Mouse (Mus musculus): ENCODE results near the gene Cnih3. TPM values are rescaled to one million over a fixed set of nuclear protein-coding genes. Genes with fewer than 3 reads are reported as not detected.

Gene Cnih3
- total and polyA plus RNA-seq, 2 experiments from 2014 or later = 22.5 to 35.7 TPM

DNA sequence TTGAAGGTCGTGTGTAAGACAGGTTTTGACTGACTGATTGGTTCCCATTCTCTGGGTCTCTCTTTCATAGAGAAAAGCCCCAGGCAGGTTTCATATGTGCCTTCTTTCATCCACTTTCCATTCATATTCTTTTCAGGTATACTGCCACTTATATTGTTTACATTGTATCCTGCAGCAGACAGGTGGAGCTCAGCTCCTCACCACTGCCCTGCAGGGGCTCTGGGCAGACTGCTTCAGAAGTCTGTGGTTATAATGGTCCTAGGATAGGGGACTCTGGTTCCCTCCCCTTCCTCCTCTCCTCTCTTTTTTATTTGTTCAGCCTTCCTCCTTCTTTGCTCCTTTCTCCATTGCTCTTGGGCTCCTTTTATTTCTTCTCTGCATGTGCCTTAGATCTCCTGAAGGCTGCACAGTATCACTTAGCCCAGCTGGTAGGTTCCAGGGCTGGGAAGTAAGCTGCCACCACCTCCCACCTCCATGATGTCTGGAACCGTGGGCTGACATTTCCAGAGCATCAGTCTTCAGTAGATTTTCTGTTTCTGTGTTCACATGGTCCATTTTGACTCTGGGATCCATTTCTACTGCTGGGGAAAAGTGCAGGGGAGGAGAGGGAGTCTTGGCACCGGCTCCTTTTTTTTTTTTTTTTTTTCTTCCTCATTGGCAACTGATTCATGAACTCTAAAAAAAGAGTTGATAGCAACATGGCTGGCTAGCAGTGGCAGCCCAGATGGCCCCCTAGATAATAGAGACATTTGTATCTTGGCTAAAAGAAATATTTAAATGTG is 16.6 kb downstream of the Cnih3 start:
- H3K4me1 ChIP-seq (ENCODE audit: insufficient read depth, low read length) = peaks cover 4% of the 10 kb centered on the region; the same call in 1 of the 2 replicates
- no peak for TF ChIP-seq CTCF (IDR thresholded peaks at IDR 0.05)
- no peaks in the 10 kb centered on the region for H3K36me3 ChIP-seq (ENCODE audit: insufficient read depth, low read length)
- ATAC-seq (ENCODE audit: low FRiP score) = no peak
- H3K27ac ChIP-seq (ENCODE audit: low read depth, low read length) = no peak overlapping the region
- no peak overlapping the region for H3K9ac ChIP-seq (replicated peaks; ENCODE audit: low read length, poor library complexity, severe bottlenecking)
- H3K4me2 ChIP-seq (ENCODE audit: low read depth, low read length, poor library complexity, severe bottlenecking) = no peak overlapping the region
- no peaks in the 10 kb centered on the region for H3K27me3 ChIP-seq (ENCODE audit: insufficient read depth, low read length)
- H3K9me3 ChIP-seq (ENCODE audit: low read length) = no peaks in the 10 kb centered on the region
- no peak overlapping the region for H3K4me3 ChIP-seq (ENCODE audit: low read depth, low read length)
- no peak for DNase-seq (ENCODE audit: low spot score)
- WGBS = 40% methylated on average over 3 of the region's 3 CpGs

DNA sequence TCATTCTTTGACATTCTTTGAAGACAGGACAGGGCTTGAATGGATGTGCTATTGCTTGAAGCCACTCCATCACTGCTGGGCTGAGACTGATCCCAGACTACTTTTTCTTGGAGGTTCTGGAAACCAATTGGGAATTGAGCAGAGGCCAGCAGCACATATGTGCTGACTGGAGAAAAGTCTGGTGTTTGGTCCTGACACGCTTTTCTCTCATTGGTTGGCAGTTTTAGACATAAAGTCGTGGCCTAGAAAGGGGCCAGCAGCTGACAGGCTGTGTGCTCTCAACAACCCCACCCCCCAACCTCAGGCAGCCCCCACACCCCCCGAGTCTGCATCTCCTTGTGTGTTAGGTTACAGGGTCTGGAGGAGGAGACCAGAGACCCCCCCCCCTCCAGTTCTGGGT is 17.9 kb downstream of the Cnih3 start:
- 69% methylated on average over 3 of the region's 3 CpGs for WGBS
- Histone ChIP-seq H3K27ac (ENCODE audit: low read depth, low read length) (no peak overlapping the region), H3K4me1 (ENCODE audit: insufficient read depth, low read length) (peaks cover 4% of the 10 kb centered on the region; the same call in 1 of the 2 replicates), H3K27me3 (ENCODE audit: insufficient read depth, low read length) (no peaks in the 10 kb centered on the region), H3K36me3 (ENCODE audit: insufficient read depth, low read length) (no peaks in the 10 kb centered on the region), H3K4me2 (ENCODE audit: low read depth, low read length, poor library complexity, severe bottlenecking) (no peak overlapping the region), H3K4me3 (ENCODE audit: low read depth, low read length) (no peak overlapping the region), H3K9me3 (ENCODE audit: low read length) (no peaks in the 10 kb centered on the region), H3K9ac (replicated peaks; ENCODE audit: low read length, poor library complexity, severe bottlenecking) (no peak overlapping the region)
- ATAC-seq (ENCODE audit: low FRiP score) (no peak), DNase-seq (ENCODE audit: low spot score) (no peak)
- TF ChIP-seq CTCF (IDR thresholded peaks at IDR 0.05) = no peak

DNA sequence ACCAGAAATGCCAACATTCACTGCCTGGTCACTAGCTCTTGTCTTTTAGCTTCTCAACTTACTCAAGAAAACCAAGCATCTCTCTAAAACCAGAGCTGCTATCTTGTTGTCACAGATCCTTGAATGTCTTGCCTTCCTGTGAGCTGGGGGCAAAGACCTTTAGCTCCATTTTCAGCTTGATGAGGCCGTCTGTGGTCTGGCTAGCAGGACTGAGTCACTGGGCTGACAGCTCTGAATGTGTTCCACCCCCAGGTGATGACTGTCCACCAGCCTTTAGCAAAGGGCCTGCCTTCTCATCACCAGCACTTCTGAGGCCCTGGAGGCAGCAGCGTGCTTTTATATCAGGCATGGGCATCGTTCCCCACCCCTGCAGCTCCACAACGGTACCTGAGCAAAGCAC is 18.8 kb downstream of the Cnih3 start:
- no peak overlapping the region for H3K4me3 ChIP-seq (ENCODE audit: low read depth, low read length)
- ATAC-seq (ENCODE audit: low FRiP score) (no peak), DNase-seq (ENCODE audit: low spot score) (no peak)
- no peaks in the 10 kb centered on the region for H3K36me3 ChIP-seq (ENCODE audit: insufficient read depth, low read length)
- WGBS = 82% methylated on average over 4 of the region's 4 CpGs
- no peak overlapping the region for H3K4me2 ChIP-seq (ENCODE audit: low read depth, low read length, poor library complexity, severe bottlenecking)
- H3K27ac ChIP-seq (ENCODE audit: low read depth, low read length) = no peak overlapping the region
- H3K27me3 ChIP-seq (ENCODE audit: insufficient read depth, low read length) = no peaks in the 10 kb centered on the region
- H3K4me1 ChIP-seq (ENCODE audit: insufficient read depth, low read length) = peaks cover 4% of the 10 kb centered on the region; the same call in 1 of the 2 replicates
- H3K9ac ChIP-seq (replicated peaks; ENCODE audit: low read length, poor library complexity, severe bottlenecking) = no peak overlapping the region
- no peak for TF ChIP-seq CTCF (IDR thresholded peaks at IDR 0.05)
- no peaks in the 10 kb centered on the region for H3K9me3 ChIP-seq (ENCODE audit: low read length)

DNA sequence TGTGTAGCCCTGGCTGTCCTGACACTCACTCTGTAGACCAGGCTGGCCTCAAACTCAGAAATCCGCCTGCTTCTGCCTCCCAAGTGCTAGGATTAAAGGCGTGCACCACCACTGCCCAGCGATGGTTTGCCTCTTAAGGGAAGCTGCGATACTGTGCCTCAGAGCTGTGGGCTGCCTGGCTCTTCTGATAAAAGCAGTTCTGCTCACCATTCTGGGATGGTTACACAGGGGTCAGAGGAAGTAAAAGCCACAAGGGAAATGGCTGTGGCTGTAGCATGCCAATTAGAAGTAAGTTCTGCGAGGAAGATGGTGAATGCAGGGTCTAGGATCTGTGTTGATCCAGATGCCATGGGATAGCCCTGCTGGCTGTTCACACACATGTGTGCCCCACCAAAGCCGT is 19.9 kb downstream of the Cnih3 start:
- H3K9me3 ChIP-seq (ENCODE audit: low read length) = no peaks in the 10 kb centered on the region
- H3K4me2 ChIP-seq (ENCODE audit: low read depth, low read length, poor library complexity, severe bottlenecking) = no peak overlapping the region
- no peak overlapping the region for H3K27ac ChIP-seq (ENCODE audit: low read depth, low read length)
- ATAC-seq (ENCODE audit: low FRiP score) = no peak
- WGBS = 78% methylated on average over 6 of the region's 6 CpGs
- H3K4me3 ChIP-seq (ENCODE audit: low read depth, low read length) = no peak overlapping the region
- peaks cover 4% of the 10 kb centered on the region; the same call in 1 of the 2 replicates for H3K4me1 ChIP-seq (ENCODE audit: insufficient read depth, low read length)
- DNase-seq (ENCODE audit: low spot score) = no peak
- H3K27me3 ChIP-seq (ENCODE audit: insufficient read depth, low read length) = no peaks in the 10 kb centered on the region
- H3K9ac ChIP-seq (replicated peaks; ENCODE audit: low read length, poor library complexity, severe bottlenecking) = no peak overlapping the region
- TF ChIP-seq CTCF (IDR thresholded peaks at IDR 0.05) = no peak
- no peaks in the 10 kb centered on the region for H3K36me3 ChIP-seq (ENCODE audit: insufficient read depth, low read length)

DNA sequence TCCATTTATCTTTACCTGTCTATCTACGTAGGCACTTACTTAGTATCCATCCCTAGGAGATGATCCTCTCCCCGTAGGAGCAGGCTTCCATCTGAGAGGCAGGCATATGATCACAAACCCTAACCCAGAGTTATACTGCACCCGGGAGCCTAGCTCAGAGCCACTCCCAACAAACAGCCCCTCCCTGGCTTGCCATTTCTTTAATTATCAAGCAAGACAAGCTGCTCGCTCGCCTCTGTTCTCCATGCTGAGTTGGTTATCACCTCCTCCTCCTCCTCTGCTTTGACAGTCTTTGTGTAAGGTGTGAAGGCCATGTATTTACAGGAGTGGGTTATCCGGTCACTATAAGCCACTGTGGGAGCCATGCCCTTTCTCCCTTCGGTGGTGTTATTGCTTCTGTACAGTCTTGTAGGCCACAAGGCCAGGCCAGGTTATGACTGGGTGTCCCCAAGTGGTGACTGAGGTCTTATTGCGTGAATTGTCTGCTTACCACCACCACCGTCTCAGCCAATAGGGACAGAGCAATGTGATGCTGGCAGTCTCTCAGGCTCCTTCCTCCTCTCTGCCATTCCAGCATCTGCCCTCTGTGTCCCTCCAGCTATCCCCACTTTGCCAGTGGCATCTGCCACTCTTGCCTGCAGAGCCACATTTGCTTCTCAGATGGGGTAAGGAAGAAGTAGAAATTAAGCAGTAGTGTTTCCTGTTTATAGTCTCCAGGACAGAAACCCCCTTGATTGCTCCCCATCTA is 22.4 kb downstream of the Cnih3 start:
- no peak overlapping the region for H3K4me2 ChIP-seq (ENCODE audit: low read depth, low read length, poor library complexity, severe bottlenecking)
- 90% methylated on average over 9 of the region's 9 CpGs for WGBS
- TF ChIP-seq CTCF (IDR thresholded peaks at IDR 0.05) = no peak

DNA sequence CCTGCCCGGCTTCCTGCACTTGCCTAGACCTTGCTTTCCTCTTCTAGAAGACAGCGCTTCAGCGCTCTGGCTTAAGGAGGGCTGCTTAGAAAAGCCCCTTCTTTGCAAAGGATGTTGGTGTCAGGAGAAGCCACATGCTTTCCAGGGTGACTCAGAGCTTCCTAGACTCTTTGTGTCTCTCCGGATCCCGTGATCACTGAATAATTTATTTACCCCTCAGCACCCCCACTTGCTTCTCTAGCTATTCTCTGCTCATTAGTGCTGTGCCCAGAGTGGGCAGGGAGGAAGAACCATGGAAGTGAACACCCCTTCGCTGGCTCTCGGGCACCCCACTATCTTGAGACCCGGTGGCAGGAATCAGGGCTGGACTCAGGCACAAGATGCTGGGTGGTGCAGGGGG is 24.0 kb downstream of the Cnih3 start:
- H3K9ac ChIP-seq (replicated peaks; ENCODE audit: low read length, poor library complexity, severe bottlenecking) = no peak overlapping the region
- H3K4me1 ChIP-seq (ENCODE audit: insufficient read depth, low read length) = no peaks in the 10 kb centered on the region; the same call in 1 of the 2 replicates
- no peak overlapping the region for H3K4me2 ChIP-seq (ENCODE audit: low read depth, low read length, poor library complexity, severe bottlenecking)
- no peaks in the 10 kb centered on the region for H3K27me3 ChIP-seq (ENCODE audit: insufficient read depth, low read length)
- H3K36me3 ChIP-seq (ENCODE audit: insufficient read depth, low read length) = no peaks in the 10 kb centered on the region
- TF ChIP-seq CTCF (IDR thresholded peaks at IDR 0.05) = no peak
- no peak for DNase-seq (ENCODE audit: low spot score)
- no peak overlapping the region for H3K27ac ChIP-seq (ENCODE audit: low read depth, low read length)
- no peak overlapping the region for H3K4me3 ChIP-seq (ENCODE audit: low read depth, low read length)
- 49% methylated on average over 8 of the region's 8 CpGs for WGBS
- no peaks in the 10 kb centered on the region for H3K9me3 ChIP-seq (ENCODE audit: low read length)
- no peak for ATAC-seq (ENCODE audit: low FRiP score)

More for the DNA sequence above, 22.4 kb downstream of the Cnih3 start:
- Histone ChIP-seq H3K4me1 (ENCODE audit: insufficient read depth, low read length) (no peaks in the 10 kb centered on the region; the same call in 1 of the 2 replicates), H3K4me3 (ENCODE audit: low read depth, low read length) (no peak overlapping the region), H3K9ac (replicated peaks; ENCODE audit: low read length, poor library complexity, severe bottlenecking) (no peak overlapping the region), H3K36me3 (ENCODE audit: insufficient read depth, low read length) (no peaks in the 10 kb centered on the region), H3K9me3 (ENCODE audit: low read length) (no peaks in the 10 kb centered on the region), H3K27me3 (ENCODE audit: insufficient read depth, low read length) (no peaks in the 10 kb centered on the region), H3K27ac (ENCODE audit: low read depth, low read length) (no peak overlapping the region)
- DNase-seq (ENCODE audit: low spot score) (no peak), ATAC-seq (ENCODE audit: low FRiP score) (no peak)
